Mouse (Mus musculus) left cerebral cortex, adult 9 months (tissue): ENCODE data around the gene Fut8.
A peak's percentile ranks its signal among the peaks of the same experiment; 100 is the strongest.

ENCODE experiments used
- DNase-seq, 2 experiments: peaks; one replicate each; pipeline ENCODE4 v3.0.0; 2022; ENCODE audit warnings: low spot score in 2 of 2

Fut8 gene

GRCm38 (mm10) chr12:77305502-77305901 is 67.6 kb downstream of the Fut8 start:
- no peak for DNase-seq

GRCm38 (mm10) chr12:77306759-77307314 is 68.9 kb downstream of the Fut8 start:
- no peak for DNase-seq

GRCm38 (mm10) chr12:77309507-77309906 is 71.6 kb downstream of the Fut8 start:
- DNase-seq: no peak

- DNase-seq: no peak
Measured at GRCm38 (mm10) chr12:77313502-77313901, 75.6 kb downstream of the Fut8 start.

GRCm38 (mm10) chr12:77324142-77324541 is 86.2 kb downstream of the Fut8 start:
- no peak for DNase-seq

- DNase-seq: no peak
Measured at GRCm38 (mm10) chr12:77346521-77346920, 108.6 kb downstream of the Fut8 start.

- DNase-seq: no peak
Measured at GRCm38 (mm10) chr12:77349543-77349942, 111.6 kb downstream of the Fut8 start.

GRCm38 (mm10) chr12:77415720-77416119 is 177.8 kb downstream of the Fut8 start:
- DNase-seq: no peak

GRCm38 (mm10) chr12:77421667-77422393 is 183.9 kb downstream of the Fut8 start:
- no peak for DNase-seq

GRCm38 (mm10) chr12:77426093-77426492 is 188.2 kb downstream of the Fut8 start:
- DNase-seq: no peak

- no peak for DNase-seq
Measured at GRCm38 (mm10) chr12:77428165-77428564, 190.2 kb downstream of the Fut8 start.

GRCm38 (mm10) chr12:77429381-77429780 is 191.5 kb downstream of the Fut8 start:
- no peak for DNase-seq

GRCm38 (mm10) chr12:77436733-77437132 is 198.8 kb downstream of the Fut8 start:
- no peak for DNase-seq

- DNase-seq: no peak
Measured at GRCm38 (mm10) chr12:77450816-77451215, 212.9 kb downstream of the Fut8 start.

- peak in 1 of 2 experiments; percentile 8 for DNase-seq
Measured at GRCm38 (mm10) chr12:77466178-77466577, 228.3 kb downstream of the Fut8 start.

- DNase-seq: no peak
Measured at GRCm38 (mm10) chr12:77479931-77480330, 242.0 kb downstream of the Fut8 start.

GRCm38 (mm10) chr12:77481153-77481552 is 243.2 kb downstream of the Fut8 start:
- no peak for DNase-seq

GRCm38 (mm10) chr12:77481799-77482198 is 243.9 kb downstream of the Fut8 start:
- no peak for DNase-seq

GRCm38 (mm10) chr12:77483180-77483855 is 245.4 kb downstream of the Fut8 start:
- no peak for DNase-seq

GRCm38 (mm10) chr12:77484761-77485160 is 246.8 kb downstream of the Fut8 start:
- no peak for DNase-seq

- DNase-seq: no peak
Measured at GRCm38 (mm10) chr12:77491478-77491877, 253.6 kb downstream of the Fut8 start.

- DNase-seq: no peak
Measured at GRCm38 (mm10) chr12:77495781-77496180, 257.9 kb downstream of the Fut8 start.

GRCm38 (mm10) chr12:77498153-77498552 is 260.2 kb downstream of the Fut8 start:
- DNase-seq: no peak
